Mouse (Mus musculus): Measurements from ENCODE around the gene Aspn.
"Not testable (repeated sequence)": the region's sequence is repeated elsewhere in the genome, so short reads cannot be mapped to it uniquely, and the experiment has no call there.

The Aspn gene

DNA sequence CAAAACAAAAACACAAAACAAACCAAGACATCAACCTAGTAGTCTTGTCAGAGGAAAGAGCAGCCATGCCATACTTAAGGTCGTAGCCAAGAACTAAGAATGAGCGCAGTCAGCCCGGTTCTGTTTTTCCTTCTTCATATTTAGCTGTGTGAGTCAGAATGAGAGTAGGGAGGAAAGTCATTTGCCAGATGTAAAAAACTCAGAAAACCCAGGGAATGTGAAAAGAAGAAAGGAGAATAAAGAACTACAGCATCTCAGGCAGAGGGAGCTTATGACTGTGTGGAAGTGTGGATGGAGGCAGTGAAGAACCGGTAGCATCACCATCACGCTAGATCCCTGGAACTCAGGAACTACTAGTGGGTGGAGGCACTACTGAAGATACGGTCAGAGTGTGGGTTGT, 41.8 kb downstream of the Aspn start:
- DNase-seq, result no peak

DNA sequence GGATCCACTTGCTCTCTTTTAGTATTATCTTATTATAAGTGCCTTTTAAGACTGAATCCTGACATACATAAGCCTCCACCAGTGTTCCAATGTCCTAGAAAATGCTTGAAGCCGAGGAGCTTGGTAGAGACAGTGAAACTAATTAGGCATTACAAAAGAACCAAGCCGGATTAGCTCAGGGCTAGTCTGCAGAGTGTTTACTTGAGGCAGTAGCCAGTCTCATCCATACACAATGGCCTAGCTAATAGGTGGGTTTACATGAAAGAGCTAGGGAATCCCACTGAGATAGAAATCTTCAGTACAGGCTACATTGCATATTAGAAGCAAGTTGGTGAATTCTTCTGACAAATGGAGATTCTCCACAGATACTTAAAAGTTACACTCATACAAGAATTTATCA, 58.3 kb downstream of the Aspn start:
- DNase-seq, result not testable (repeated sequence)

DNA sequence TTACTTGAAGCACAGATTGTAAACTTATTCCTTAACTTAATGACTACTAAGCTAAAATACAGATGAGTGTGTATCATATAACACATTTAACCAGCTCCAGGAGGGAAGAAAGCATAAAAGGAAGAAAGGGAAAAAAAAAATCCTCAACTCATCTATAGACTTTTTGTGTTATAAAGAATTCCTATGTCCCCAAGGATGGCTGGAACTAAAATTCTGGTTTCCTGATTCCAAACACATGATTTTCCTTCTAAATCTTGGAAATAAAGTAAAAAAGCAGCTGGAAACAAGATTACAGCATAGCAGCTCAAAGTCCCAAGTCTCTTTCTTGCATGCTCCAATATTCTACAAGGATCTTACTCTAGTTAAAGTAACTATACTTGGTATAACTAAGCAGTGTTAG, 59.4 kb downstream of the Aspn start:
- no peak for DNase-seq

DNA sequence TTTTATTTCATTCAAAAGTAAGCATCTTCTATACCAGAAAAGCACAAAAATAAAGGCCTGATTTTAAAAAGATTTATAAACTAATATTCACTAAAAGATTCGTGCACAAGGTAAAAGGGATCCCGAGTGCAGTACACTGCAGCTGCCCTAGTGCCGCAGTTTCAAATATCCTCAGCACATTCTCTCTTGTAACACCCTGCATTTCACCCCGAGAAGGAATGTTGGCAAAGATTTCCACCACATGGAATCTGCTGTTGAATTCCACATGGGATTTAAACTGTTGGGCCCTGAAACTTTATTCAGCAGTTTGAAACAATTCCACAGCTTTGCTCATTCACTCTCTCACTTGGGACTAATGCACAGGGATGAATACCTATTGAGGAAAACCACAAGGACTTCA, 63.5 kb downstream of the Aspn start, which contains the start of gene Ogn:
Ogn (plus strand) TSS at position 333 of the 400 bp plus-strand sequence.
- DNase-seq, result no peak

DNA sequence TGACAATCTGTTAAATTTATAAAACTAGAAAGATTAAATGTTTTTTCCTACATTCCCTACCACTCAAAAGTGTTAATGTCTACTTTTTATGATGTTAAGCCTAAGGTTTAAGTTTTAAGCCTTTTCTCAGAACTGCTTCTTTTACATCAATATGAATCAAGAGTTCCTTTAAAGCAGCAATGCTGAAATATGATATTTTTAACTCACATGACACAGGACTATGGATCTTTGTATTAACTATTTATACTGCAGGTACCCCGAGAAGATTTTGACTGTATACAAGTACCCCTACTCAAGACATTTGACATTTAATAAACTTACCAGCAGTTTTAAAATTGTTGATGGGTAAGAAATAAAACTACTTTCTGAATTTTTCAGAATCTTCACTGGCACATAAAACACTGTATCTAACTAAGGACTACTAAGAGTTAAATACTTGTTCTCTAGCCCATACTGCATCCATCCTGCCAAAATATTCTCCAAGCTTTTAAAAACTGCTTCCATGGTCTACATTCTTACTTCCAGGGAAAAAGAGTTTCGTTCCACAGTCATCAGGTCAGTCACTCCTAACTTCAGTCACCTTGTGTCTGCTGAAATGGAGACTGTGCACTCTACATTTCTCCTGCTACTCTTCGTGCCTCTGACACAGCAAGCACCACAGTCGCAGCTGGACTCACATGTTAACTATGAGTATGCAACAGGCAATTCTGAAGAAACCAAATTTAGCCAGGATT, 64.5 kb downstream of the Aspn start:
- DNase-seq, result no peak

DNA sequence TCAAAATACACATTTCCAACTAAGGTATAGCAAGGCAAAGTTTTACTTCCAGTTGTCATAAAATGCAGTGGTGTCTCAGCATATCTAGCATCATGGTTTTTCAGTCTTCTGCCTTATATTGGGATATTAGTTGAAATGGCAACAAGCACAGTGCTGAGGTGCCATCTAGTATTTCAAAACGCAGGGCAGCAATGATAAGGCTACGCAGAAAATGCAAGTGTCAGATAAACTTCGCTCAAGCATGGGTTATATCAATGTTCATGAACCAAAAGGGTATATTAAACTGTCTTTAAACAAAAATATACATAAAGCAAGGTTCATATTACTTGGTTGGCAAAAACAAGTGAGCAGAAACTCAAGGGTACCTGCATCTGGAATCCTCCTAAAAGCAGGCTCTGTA, 72.8 kb downstream of the Aspn start:
- no peak for DNase-seq

All from cerebellum, postnatal 14 days (tissue).